Mouse (Mus musculus) forebrain, embryonic 16.5 days (tissue): ENCODE measurements around the gene Fhl5. TPM values are rescaled to one million over a fixed set of nuclear protein-coding genes. Genes with fewer than 3 reads are reported as not detected.
"Not testable (repeated sequence)": the region's sequence is repeated elsewhere in the genome, so short reads cannot be mapped to it uniquely, and the experiment has no call there.

Experiments used
- ATAC-seq: fragments of 200-750 bp; cut with Nextera tagmentation; 2 replicates; pipeline ENCODE4 v1.8.0; 2017; ENCODE audit warnings: mild to moderate bottlenecking, moderate library complexity
- H3K27ac ChIP-seq: fragments of 300-500 bp; sonication (generic); 2 replicates; pipeline ENCODE4 v1.5.1; 2014; ENCODE audit warnings: low read length, control low read depth
- H3K27me3 ChIP-seq: fragments of 300-500 bp; sonication (generic); replicated peaks from 2 replicates; pipeline ENCODE4 v1.6.1; 2014; ENCODE audit warnings: low read length; ENCODE audit not compliant: control insufficient read depth, insufficient read depth
- H3K36me3 ChIP-seq: fragments of 300-500 bp; sonication (generic); 2 replicates; pipeline ENCODE4 v1.6.1; 2014; ENCODE audit not compliant: control insufficient read depth, insufficient read depth
- H3K4me1 ChIP-seq: fragments of 300-500 bp; sonication (generic); replicated peaks from 2 replicates; pipeline ENCODE4 v1.6.1; 2014; ENCODE audit warnings: low read length; ENCODE audit not compliant: control insufficient read depth, insufficient read depth
- H3K4me2 ChIP-seq: fragments of 300-500 bp; sonication (generic); 2 replicates; pipeline ENCODE4 v1.6.1; 2014; ENCODE audit warnings: mild to moderate bottlenecking, low read length, control low read depth
- H3K4me3 ChIP-seq: fragments of 300-500 bp; sonication (generic); replicated peaks from 2 replicates; pipeline ENCODE4 v1.5.1; 2014; ENCODE audit warnings: mild to moderate bottlenecking, low read length, control low read depth
- H3K9ac ChIP-seq: fragments of 300-500 bp; sonication (generic); replicated peaks from 2 replicates; pipeline ENCODE4 v1.6.1; 2014; ENCODE audit warnings: low read depth, low read length, control low read depth
- H3K9me3 ChIP-seq: fragments of 300-500 bp; sonication (generic); 2 replicates; pipeline ENCODE4 v1.6.1; 2016; ENCODE audit warnings: low read length; ENCODE audit not compliant: control insufficient read depth
- WGBS: fragments of 180-500 bp; shearing (Covaris S2); extraction: QIAGEN DNeasy Blood & Tissue Kit; methylation state at CpG from one replicate; pipeline ENCODE4 v1.1.7; 2014; 5-methylcytosine and 5-hydroxymethylcytosine counted together
- polyA plus RNA-seq: library from polyadenylated mRNA; unstranded; fragments of >200 nt; fragmentation: Nextera tagmentation; extraction: Ambion mirVana; gene quantifications from 2 replicates; pipeline ENCODE4 v1.2.1, GENCODE M21; 2015

The Fhl5 gene
- polyA plus RNA-seq, 1 experiment from 2014 or later: not detected

- not testable (repeated sequence) for H3K4me1 ChIP-seq, H3K27ac ChIP-seq, H3K9ac ChIP-seq, H3K9me3 ChIP-seq, H3K4me2 ChIP-seq, H3K27me3 ChIP-seq, H3K36me3 ChIP-seq, H3K4me3 ChIP-seq, ATAC-seq
- 92% methylated on average over 1 of the region's 1 CpGs for WGBS
Measured at GRCm38 (mm10) chr4:25233767-25234166, 8.9 kb downstream of the Fhl5 start.

GRCm38 (mm10) chr4:25232546-25232945 lies 10.1 kb downstream of the Fhl5 start:
- Histone ChIP-seq H3K4me1 (no peaks in the 10 kb centered on the region), H3K27me3 (no peaks in the 10 kb centered on the region), H3K4me2 (no peak overlapping the region), H3K27ac (no peak overlapping the region), H3K36me3 (no peaks in the 10 kb centered on the region), H3K9me3 (no peaks in the 10 kb centered on the region), H3K4me3 (no peak overlapping the region), H3K9ac (no peak overlapping the region)
- ATAC-seq: no peak
- 94% methylated on average over 3 of the region's 3 CpGs for WGBS

- 3% methylated on average over 1 of the region's 1 CpGs for WGBS
- no peak for ATAC-seq
Measured at GRCm38 (mm10) chr4:25227527-25227926, 15.1 kb downstream of the Fhl5 start.

DNA sequence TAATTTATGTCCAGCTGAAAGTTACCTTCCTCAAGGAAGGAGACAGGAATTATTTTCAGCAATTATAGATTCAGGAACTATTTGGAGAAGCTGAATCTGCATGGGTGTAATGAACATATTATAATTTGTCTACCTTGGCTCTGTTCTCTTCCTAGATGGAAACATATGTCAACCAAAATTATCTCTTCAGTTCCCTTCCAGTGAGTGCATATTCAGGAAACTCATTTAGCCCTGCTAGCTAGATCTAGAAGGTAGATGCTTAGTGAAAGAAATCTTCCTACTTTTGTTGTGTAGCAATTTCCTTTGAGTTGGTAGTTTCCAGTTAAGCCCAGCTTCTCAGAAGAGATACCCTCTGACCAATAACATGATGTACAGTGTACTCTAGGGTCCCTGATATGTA lies 20.7 kb downstream of the Fhl5 start:
- Histone ChIP-seq H3K36me3 (no peaks in the 10 kb centered on the region), H3K4me2 (no peak overlapping the region), H3K27me3 (no peaks in the 10 kb centered on the region), H3K4me3 (no peak overlapping the region), H3K9me3 (no peaks in the 10 kb centered on the region), H3K9ac (no peak overlapping the region), H3K4me1 (no peaks in the 10 kb centered on the region), H3K27ac (no peak overlapping the region)
- ATAC-seq: no peak

More at GRCm38 (mm10) chr4:25227527-25227926, 15.1 kb downstream of the Fhl5 start:
- Histone ChIP-seq H3K4me1 (no peaks in the 10 kb centered on the region), H3K36me3 (no peaks in the 10 kb centered on the region), H3K27ac (no peak overlapping the region), H3K9ac (no peak overlapping the region), H3K9me3 (no peaks in the 10 kb centered on the region), H3K4me2 (no peak overlapping the region), H3K4me3 (no peak overlapping the region), H3K27me3 (no peaks in the 10 kb centered on the region)

- H3K36me3 ChIP-seq: no peaks in the 10 kb centered on the region
- H3K27me3 ChIP-seq: no peaks in the 10 kb centered on the region
- H3K4me1 ChIP-seq: no peaks in the 10 kb centered on the region
- no peak overlapping the region for H3K4me2 ChIP-seq
- H3K4me3 ChIP-seq: no peak overlapping the region
- ATAC-seq: no peak
- WGBS: 51% methylated on average over 5 of the region's 5 CpGs
- H3K9me3 ChIP-seq: no peaks in the 10 kb centered on the region
- H3K27ac ChIP-seq: no peak overlapping the region
- no peak overlapping the region for H3K9ac ChIP-seq
Measured at GRCm38 (mm10) chr4:25213451-25213850, 29.2 kb downstream of the Fhl5 start.

DNA sequence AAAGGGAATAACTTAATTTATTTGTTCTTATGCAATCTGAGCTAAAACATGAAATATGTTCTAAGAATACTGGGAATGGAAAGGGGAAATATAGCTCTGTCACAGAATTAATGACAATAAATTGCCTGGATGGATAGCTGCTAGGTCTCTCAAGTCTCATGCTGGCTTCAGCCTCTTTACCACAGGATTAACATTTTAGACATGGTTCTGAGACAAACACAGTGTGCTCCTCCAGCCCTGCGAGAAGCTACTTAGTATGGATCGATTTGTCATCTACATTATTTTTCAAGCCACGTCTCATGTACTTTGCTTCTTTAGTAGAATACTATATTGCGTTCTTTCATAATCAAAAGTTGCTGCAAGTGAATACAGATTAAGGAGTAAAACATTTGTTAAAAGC lies 36.5 kb downstream of the Fhl5 start:
- Histone ChIP-seq H3K4me3 (no peak overlapping the region), H3K27me3 (no peaks in the 10 kb centered on the region), H3K9me3 (no peaks in the 10 kb centered on the region), H3K4me1 (no peaks in the 10 kb centered on the region), H3K9ac (no peak overlapping the region), H3K4me2 (no peak overlapping the region), H3K27ac (no peak overlapping the region), H3K36me3 (no peaks in the 10 kb centered on the region)
- ATAC-seq: no peak
- WGBS: 72% methylated on average over 4 of the region's 4 CpGs

GRCm38 (mm10) chr4:25197310-25197709 lies 45.4 kb downstream of the Fhl5 start:
- 79% methylated on average over 1 of the region's 1 CpGs for WGBS
- Histone ChIP-seq H3K9ac (no peak overlapping the region), H3K4me3 (no peak overlapping the region), H3K27ac (no peak overlapping the region), H3K27me3 (no peaks in the 10 kb centered on the region), H3K36me3 (no peaks in the 10 kb centered on the region), H3K9me3 (no peaks in the 10 kb centered on the region), H3K4me2 (no peak overlapping the region), H3K4me1 (no peaks in the 10 kb centered on the region)
- no peak for ATAC-seq

- H3K4me3 ChIP-seq: no peak overlapping the region
- H3K9me3 ChIP-seq: no peaks in the 10 kb centered on the region
- no peak overlapping the region for H3K27ac ChIP-seq
- no peaks in the 10 kb centered on the region for H3K27me3 ChIP-seq
- no peak overlapping the region for H3K4me2 ChIP-seq
- no peak overlapping the region for H3K9ac ChIP-seq
- WGBS: 61% methylated on average over 4 of the region's 4 CpGs
- no peaks in the 10 kb centered on the region for H3K36me3 ChIP-seq
- ATAC-seq: peak; percentile 94
- H3K4me1 ChIP-seq: no peaks in the 10 kb centered on the region
Measured at GRCm38 (mm10) chr4:25179617-25180208, 63.0 kb downstream of the Fhl5 start.
